Mouse (Mus musculus): ENCODE measurements around the gene Tex37.

Gene Tex37

DNA sequence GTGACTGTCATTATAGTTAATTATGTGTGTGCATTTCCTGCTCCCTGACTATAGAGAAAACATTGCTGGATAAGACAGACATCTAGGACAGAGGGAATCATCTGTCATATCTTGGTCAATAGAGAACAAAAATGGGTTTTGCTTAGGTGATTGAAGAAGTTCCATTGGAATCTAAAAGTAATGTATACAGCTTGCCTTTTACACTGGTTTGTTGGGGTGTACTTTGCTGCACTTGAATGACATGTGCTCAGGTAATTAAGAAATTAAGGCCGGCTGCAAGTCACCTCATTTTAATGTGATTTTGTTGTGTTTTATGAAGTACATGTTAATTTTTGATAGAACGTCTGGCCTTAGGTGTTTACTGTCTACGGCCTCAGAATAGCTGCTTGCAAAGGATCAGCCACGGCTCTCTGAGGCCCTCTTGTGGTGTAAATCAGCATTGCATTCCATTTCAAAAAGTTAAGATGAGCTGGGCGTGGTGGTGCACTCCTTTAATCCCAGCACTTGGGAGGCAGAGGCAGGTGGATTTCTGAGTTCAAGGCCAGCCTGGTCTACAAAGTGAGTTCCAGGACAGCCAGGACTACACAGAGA is 37.9 kb downstream of the Tex37 start:
- peak; percentile 56 for DNase-seq

DNA sequence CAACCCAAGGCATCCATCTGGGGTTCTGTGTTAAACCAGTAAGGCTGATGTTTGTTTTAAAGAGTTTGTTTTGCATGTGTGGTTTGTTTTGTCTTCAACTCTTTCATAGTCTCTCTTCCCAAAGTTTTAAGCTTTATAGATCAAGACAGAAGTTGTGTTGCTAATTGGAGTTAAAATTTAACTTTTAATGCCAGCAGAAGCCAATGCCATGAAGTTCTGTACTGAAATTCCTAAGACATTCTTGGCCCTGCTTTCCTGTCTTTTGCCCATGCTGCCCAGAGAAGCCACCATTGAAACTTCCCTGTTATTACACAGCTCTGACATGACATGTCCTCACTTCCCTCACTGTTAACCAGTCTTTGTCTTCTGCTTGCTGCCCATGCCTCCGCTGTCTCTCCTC is 43.7 kb downstream of the Tex37 start:
- no peak for DNase-seq

DNA sequence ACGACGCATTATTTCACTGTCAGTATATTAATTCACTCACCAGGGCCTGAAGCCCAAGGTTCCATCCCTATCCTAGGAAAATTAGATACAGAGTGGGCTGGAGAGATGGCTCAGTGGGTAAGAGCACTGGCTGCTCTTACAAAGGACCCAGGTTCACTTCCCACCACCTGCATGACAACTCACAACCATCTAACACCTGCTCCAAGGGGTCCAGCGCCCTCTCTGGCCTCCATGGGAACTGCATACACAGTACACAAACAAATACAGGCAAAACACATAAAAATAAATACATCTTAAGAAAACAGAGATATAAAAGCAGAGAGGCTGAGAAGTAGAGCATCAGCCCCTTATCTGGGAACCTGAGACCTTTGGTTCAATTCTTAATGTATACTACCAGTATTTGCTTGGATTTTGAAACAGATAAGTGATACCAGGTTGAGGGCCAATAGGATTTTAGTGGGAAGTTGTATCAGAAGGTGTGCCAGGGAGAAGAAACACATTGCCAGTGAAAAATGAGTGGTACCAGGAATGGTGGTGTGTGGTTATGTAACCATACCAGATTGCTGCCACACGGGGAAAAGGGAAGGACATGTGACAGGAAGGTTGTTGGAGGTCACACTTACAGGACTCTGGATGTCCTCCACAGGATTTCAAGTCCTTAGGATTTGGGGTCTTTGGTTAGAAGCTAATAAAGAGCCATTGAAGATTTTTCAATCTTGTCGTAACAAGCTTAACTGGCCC is 44.5 kb downstream of the Tex37 start:
- no peak for DNase-seq

DNA sequence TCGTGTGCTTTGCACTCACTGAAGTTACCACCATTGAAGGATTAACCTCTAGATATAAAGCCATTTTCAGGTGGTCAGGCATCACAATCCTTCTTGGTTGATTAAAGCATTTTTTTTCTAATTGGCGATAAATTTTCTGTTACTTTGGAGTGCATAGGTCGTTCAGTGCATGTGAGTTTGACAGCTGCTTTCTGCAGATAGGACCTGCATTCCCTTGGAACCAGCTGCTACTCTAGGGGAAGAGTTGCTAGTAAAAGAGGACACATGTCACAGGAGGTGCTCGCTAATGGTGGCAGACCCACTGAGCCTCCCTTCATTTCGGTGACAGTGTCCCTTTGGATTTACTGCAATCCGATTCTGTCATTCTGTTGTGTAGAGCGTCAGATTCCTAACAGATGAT is 46.2 kb downstream of the Tex37 start:
- DNase-seq = no peak

DNA sequence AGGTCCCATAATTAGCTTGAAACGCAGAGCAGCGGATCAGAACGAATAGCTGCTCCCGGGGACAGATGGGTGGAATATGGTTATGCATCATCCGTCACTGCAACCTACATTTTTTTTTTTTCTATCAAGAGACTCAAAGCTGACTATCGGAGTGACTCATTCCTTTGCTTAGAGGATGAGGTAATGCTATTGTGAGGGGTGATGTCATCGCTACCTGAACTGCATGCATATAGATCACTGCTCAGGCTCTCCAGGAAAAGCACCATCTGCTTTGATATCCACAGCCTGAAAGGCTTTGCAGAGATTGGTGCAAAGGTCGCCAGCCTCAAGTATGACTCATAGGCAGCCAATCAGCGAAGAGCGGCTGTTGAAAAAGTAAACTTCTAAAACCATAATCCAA is 46.6 kb downstream of the Tex37 start:
- DNase-seq = peak; percentile 23

DNA sequence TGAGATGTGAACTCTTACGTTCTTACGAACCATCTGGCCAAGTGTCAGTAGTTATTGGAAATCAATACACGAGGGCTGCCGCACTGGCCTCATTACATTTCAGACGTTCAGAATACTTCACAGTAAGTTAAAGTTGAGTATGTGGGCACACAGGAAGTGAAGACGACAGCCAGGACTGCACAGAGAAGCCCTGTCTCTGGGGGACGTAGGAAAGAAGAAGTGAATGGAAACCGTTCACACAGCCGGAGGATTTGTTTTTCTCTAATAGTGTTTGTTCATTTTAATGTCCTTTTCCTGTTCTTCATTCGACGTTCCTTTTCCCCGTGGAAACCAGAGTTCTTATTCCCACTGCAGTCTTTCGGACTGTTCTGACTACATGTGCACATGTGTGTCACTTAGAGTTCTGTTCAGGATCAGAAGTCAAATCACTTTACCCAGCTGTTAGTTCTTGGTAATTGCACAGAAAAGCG is 47.2 kb downstream of the Tex37 start:
- no peak for DNase-seq

DNA sequence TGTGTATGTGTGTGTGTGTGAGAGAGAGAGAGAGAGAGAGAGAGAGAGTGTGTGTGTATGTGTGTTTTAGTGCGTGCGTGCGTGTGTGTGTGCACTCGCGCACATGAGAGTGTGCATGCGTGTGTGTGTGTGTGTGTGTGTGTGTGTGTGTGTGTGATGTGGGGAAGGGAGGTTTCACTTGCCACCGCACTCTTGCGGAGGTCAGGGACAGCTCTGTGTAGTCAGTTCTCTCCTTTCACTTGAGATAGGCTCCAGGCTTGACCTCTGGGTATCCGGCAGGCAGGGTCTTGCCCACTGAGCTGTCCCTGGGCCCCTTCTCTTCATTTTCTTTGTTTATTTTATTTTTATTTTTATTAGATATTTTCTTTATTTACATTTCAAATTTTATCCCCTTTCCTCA is 51.4 kb downstream of the Tex37 start:
- DNase-seq = no peak

DNA sequence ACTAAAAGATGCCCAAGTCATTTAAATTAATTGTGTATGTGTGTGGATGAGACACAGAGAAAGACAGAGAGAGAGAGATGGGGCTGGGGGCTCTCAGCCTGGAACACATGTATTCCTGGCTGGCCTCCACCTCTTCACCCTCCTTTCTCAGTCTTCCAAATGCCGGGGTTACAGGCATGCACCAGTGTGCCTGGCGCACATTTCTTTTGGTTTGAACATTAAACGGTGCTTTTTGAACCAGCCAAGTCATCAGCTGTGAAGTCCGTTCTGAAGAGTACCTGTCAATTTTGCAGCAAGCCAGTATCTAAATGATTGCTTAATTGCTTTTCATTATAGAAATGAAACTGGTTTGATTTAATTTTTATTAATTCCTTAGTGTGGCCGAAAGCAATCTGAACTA is 52.0 kb downstream of the Tex37 start:
- DNase-seq = no peak

DNA sequence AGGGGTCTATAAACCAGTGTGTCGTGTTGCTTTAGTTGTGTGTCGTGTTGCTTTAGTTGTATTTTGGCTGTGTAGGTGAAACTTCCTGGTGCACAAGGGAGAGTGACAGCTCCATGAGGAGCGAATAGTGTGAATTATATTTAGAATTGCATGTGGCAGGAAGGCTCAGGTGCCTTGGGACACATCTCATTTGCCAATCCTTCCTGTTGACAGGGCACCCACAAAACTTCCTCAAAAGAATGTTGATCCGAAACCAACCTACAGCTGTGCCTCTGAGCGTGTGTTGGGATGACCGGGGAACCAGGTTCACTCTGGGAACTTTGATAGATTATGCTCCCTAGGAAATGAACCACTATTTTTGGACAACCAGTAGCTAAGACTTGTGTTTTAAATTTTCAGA is 54.4 kb downstream of the Tex37 start:
- no peak for DNase-seq

Measured in right cerebral cortex, postnatal 14 days (tissue).